Mouse (Mus musculus) T-cell, adult 2 months (primary cell): ENCODE data around the gene Psmd13.

Experiments
- DNase-seq: peaks from one replicate; pipeline ENCODE4 v3.0.0; 2022; ENCODE audit warnings: low spot score

The Psmd13 gene

GRCm38 (mm10) chr7:140907697-140908096 is 25.9 kb downstream of the Psmd13 start:
- DNase-seq: no peak

- DNase-seq: no peak
Observed at GRCm38 (mm10) chr7:140908181-140908580, 26.4 kb downstream of the Psmd13 start.

- peak; percentile 62 for DNase-seq
Observed at GRCm38 (mm10) chr7:140908634-140909107, 26.9 kb downstream of the Psmd13 start.

GRCm38 (mm10) chr7:140912293-140912692 is 30.5 kb downstream of the Psmd13 start:
- no peak for DNase-seq

GRCm38 (mm10) chr7:140912846-140913482 is 31.2 kb downstream of the Psmd13 start:
- DNase-seq: no peak

GRCm38 (mm10) chr7:140914031-140914690 is 32.4 kb downstream of the Psmd13 start:
- no peak for DNase-seq

- no peak for DNase-seq
Observed at GRCm38 (mm10) chr7:140919911-140920310, 38.1 kb downstream of the Psmd13 start.

GRCm38 (mm10) chr7:140920418-140921029 is 38.8 kb downstream of the Psmd13 start, which contains the start of gene Nlrp6:
TSS of gene Nlrp6 (plus strand) at chr7:140920902.
- no peak for DNase-seq

GRCm38 (mm10) chr7:140921225-140921975 is 39.6 kb downstream of the Psmd13 start:
- no peak for DNase-seq

- DNase-seq: no peak
Observed at GRCm38 (mm10) chr7:140922398-140923069, 40.8 kb downstream of the Psmd13 start.

- no peak for DNase-seq
Observed at GRCm38 (mm10) chr7:140923070-140923775, 41.5 kb downstream of the Psmd13 start.

GRCm38 (mm10) chr7:140927181-140927580 is 45.4 kb downstream of the Psmd13 start:
- DNase-seq: no peak

- DNase-seq: no peak
Observed at GRCm38 (mm10) chr7:140938436-140938835, 56.7 kb downstream of the Psmd13 start.

- no peak for DNase-seq
Observed at GRCm38 (mm10) chr7:140938896-140939295, 57.1 kb downstream of the Psmd13 start.

GRCm38 (mm10) chr7:140939669-140940171 is 58.0 kb downstream of the Psmd13 start:
- DNase-seq: no peak

GRCm38 (mm10) chr7:140941222-140942051 is 59.7 kb downstream of the Psmd13 start, which contains the start of gene Pgghg:
TSS of gene Pgghg (plus strand) at chr7:140941391.
- peak; percentile 77 for DNase-seq

GRCm38 (mm10) chr7:140942341-140942740 is 60.6 kb downstream of the Psmd13 start:
- no peak for DNase-seq

GRCm38 (mm10) chr7:140942811-140943210 is 61.0 kb downstream of the Psmd13 start:
- no peak for DNase-seq

- DNase-seq: no peak
Observed at GRCm38 (mm10) chr7:140943356-140943755, 61.6 kb downstream of the Psmd13 start.

GRCm38 (mm10) chr7:140944236-140944635 is 62.5 kb downstream of the Psmd13 start:
- no peak for DNase-seq
